Mouse (Mus musculus): Measurements from ENCODE around the gene Rufy3. TPM values are rescaled to one million over a fixed set of nuclear protein-coding genes. Genes with fewer than 3 reads are reported as not detected.

The Rufy3 gene
- total RNA-seq, 1 experiment from 2014 or later: 41.5 TPM

GRCm38 (mm10) chr5:88629987-88630386 lies 65.1 kb downstream of the Rufy3 start:
- DNase-seq: no peak

GRCm38 (mm10) chr5:88630883-88631282 lies 66.0 kb downstream of the Rufy3 start:
- peak; percentile 62 for DNase-seq

- no peak for DNase-seq
Observed at GRCm38 (mm10) chr5:88631545-88631944, 66.7 kb downstream of the Rufy3 start.

- DNase-seq: no peak
Observed at GRCm38 (mm10) chr5:88632463-88632862, 67.6 kb downstream of the Rufy3 start.

GRCm38 (mm10) chr5:88634076-88634475 lies 69.2 kb downstream of the Rufy3 start:
- DNase-seq: no peak

- peak; percentile 59 for DNase-seq
Observed at GRCm38 (mm10) chr5:88642786-88643185, 77.9 kb downstream of the Rufy3 start.

GRCm38 (mm10) chr5:88643491-88643890 lies 78.7 kb downstream of the Rufy3 start:
- DNase-seq: peak; percentile 80

GRCm38 (mm10) chr5:88644901-88645300 lies 80.1 kb downstream of the Rufy3 start:
- no peak for DNase-seq

GRCm38 (mm10) chr5:88645405-88645804 lies 80.6 kb downstream of the Rufy3 start:
- no peak for DNase-seq

GRCm38 (mm10) chr5:88649250-88650173 lies 84.7 kb downstream of the Rufy3 start:
- no peak for DNase-seq

- no peak for DNase-seq
Observed at GRCm38 (mm10) chr5:88652589-88652988, 87.7 kb downstream of the Rufy3 start.

GRCm38 (mm10) chr5:88657868-88658267 lies 93.0 kb downstream of the Rufy3 start:
- no peak for DNase-seq

GRCm38 (mm10) chr5:88663151-88663550 lies 98.3 kb downstream of the Rufy3 start:
- DNase-seq: no peak

- DNase-seq: no peak
Observed at GRCm38 (mm10) chr5:88663875-88664274, 99.0 kb downstream of the Rufy3 start.

GRCm38 (mm10) chr5:88674703-88675442 lies 110.0 kb downstream of the Rufy3 start:
- DNase-seq: peak; percentile 31

- DNase-seq: peak; percentile 95
Observed at GRCm38 (mm10) chr5:88675443-88676387, 110.9 kb downstream of the Rufy3 start, which contains the start of gene Grsf1. Gene Grsf1, minus strand, starts transcription at chr5:88676171.

GRCm38 (mm10) chr5:88678929-88679328 lies 114.1 kb downstream of the Rufy3 start:
- no peak for DNase-seq

GRCm38 (mm10) chr5:88679341-88679740 lies 114.5 kb downstream of the Rufy3 start:
- no peak for DNase-seq

GRCm38 (mm10) chr5:88680567-88680966 lies 115.7 kb downstream of the Rufy3 start:
- no peak for DNase-seq

GRCm38 (mm10) chr5:88683706-88684105 lies 118.9 kb downstream of the Rufy3 start:
- no peak for DNase-seq

- DNase-seq: no peak
Observed at GRCm38 (mm10) chr5:88684226-88684625, 119.4 kb downstream of the Rufy3 start.

GRCm38 (mm10) chr5:88685306-88685705 lies 120.5 kb downstream of the Rufy3 start:
- DNase-seq: no peak
